Mouse (Mus musculus) liver, adult 2 months (tissue): Measurements from ENCODE around the gene Olfr1371. TPM values are rescaled to one million over a fixed set of nuclear protein-coding genes. Genes with fewer than 3 reads are reported as not detected.

Experiments used
- DNase-seq: peaks from one replicate; pipeline ENCODE4 v3.0.0-alpha.2; 2011; ENCODE audit warnings: low read depth, low spot score; ENCODE audit errors: extremely low read depth
- H3K27ac ChIP-seq: fragments of 200-500 bp; replicated peaks from 2 replicates; pipeline ENCODE4 v1.5.1; 2012; ENCODE audit warnings: low read depth, mild to moderate bottlenecking, control low read depth, inconsistent platforms, low read length; ENCODE audit not compliant: insufficient read depth
- H3K27me3 ChIP-seq: fragments of 200-500 bp; 2 replicates; pipeline ENCODE4 v1.6.1; 2012; ENCODE audit warnings: mild to moderate bottlenecking, moderate library complexity, low read length, inconsistent platforms; ENCODE audit not compliant: control insufficient read depth, insufficient read depth
- H3K36me3 ChIP-seq: fragments of 200-500 bp; 2 replicates; pipeline ENCODE4 v1.6.1; 2012; ENCODE audit warnings: low read length, inconsistent platforms; ENCODE audit not compliant: control insufficient read depth, insufficient read depth
- H3K4me1 ChIP-seq: fragments of 200-500 bp; 2 replicates; pipeline ENCODE4 v1.6.1; 2011; ENCODE audit warnings: low read length; ENCODE audit not compliant: control insufficient read depth, insufficient read depth
- H3K4me3 ChIP-seq: fragments of 200-500 bp; 2 replicates; pipeline ENCODE4 v1.5.1; 2011; ENCODE audit warnings: low read depth, mild to moderate bottlenecking, control low read depth, low read length, moderate library complexity; ENCODE audit not compliant: insufficient read depth
- H3K79me2 ChIP-seq: fragments of 200-500 bp; 2 replicates; pipeline ENCODE4 v1.6.1; 2012; ENCODE audit warnings: inconsistent platforms, mild to moderate bottlenecking, low read length, moderate library complexity; ENCODE audit not compliant: control insufficient read depth, insufficient read depth
- H3K9ac ChIP-seq: fragments of 200-500 bp; 2 replicates; pipeline ENCODE4 v1.6.1; 2012; ENCODE audit warnings: low read depth, mild to moderate bottlenecking, control low read depth, inconsistent platforms, low read length
- CTCF ChIP-seq: fragments of 200-500 bp; IDR thresholded peaks from 2 replicates; pipeline ENCODE4 v1.5.1; 2011; ENCODE audit warnings: low read depth, low read length, control low read depth
- POLR2A ChIP-seq: fragments of 200-500 bp; IDR thresholded peaks from 2 replicates; pipeline ENCODE4 v1.6.1; 2011; ENCODE audit warnings: low read length, control low read depth; ENCODE audit not compliant: insufficient read depth; ENCODE audit errors: extremely low read depth
- WGBS: fragments of 180-500 bp; shearing (Covaris S2); methylation state at CpG from one replicate; pipeline ENCODE4 v1.1.7; 2018; 5-methylcytosine and 5-hydroxymethylcytosine counted together
- polyA plus RNA-seq: library from polyadenylated mRNA; depleted of rRNA; stranded (reverse); fragments of >200 nt; gene quantifications from 2 replicates; pipeline ENCODE4 v1.2.3, GENCODE M21; 2012; rRNA removed
- total RNA-seq: library from RNA; depleted of rRNA; stranded (reverse); fragments of >200 nt; gene quantifications from 2 replicates; pipeline ENCODE4 v1.2.3, GENCODE M21; 2014; rRNA removed

The Olfr1371 gene
- 0.18 TPM in 1 of 2 replicates, not detected in the other for total RNA-seq
- not detected in 2 replicates for polyA plus RNA-seq

- H3K27me3 ChIP-seq = no peaks in the 10 kb centered on the region
- H3K27ac ChIP-seq = no peak within 1 kb of the TSS
- H3K4me3 ChIP-seq = no peak within 1 kb of the TSS
- no peaks in the 10 kb centered on the region for H3K79me2 ChIP-seq
- H3K36me3 ChIP-seq = no peaks in the 10 kb centered on the region
- no peak for DNase-seq
- no peak within 1 kb of the TSS for H3K9ac ChIP-seq
- TF ChIP-seq POLR2A (no peak), CTCF (no peak)
- H3K4me1 ChIP-seq = no peaks in the 10 kb centered on the region; the same call in 1 of the 2 replicates
Observed at GRCm38 (mm10) chr11:52213887-52214286, at the start of gene Olfr1371. Gene Olfr1371, minus strand, starts transcription at chr11:52213987.

GRCm38 (mm10) chr11:52262338-52262737 is 48.6 kb upstream of the Olfr1371 start:
- Histone ChIP-seq H3K79me2 (no peaks in the 10 kb centered on the region), H3K4me1 (peaks cover 3% of the 10 kb centered on the region; the same call in 1 of the 2 replicates), H3K36me3 (no peaks in the 10 kb centered on the region), H3K4me3 (no peak overlapping the region), H3K9ac (no peak overlapping the region), H3K27me3 (no peaks in the 10 kb centered on the region), H3K27ac (no peak overlapping the region)
- no peak for DNase-seq
- TF ChIP-seq CTCF = no peak
- no peak for TF ChIP-seq POLR2A
- 92% methylated on average over 11 of the region's 11 CpGs for WGBS

- TF ChIP-seq POLR2A (no peak), CTCF (peak; percentile 79)
- Histone ChIP-seq H3K9ac (no peak overlapping the region), H3K27me3 (no peaks in the 10 kb centered on the region), H3K27ac (no peak overlapping the region), H3K4me3 (no peak overlapping the region), H3K79me2 (no peaks in the 10 kb centered on the region), H3K4me1 (peaks cover 3% of the 10 kb centered on the region; the same call in 1 of the 2 replicates), H3K36me3 (no peaks in the 10 kb centered on the region)
- no peak for DNase-seq
- WGBS = 49% methylated on average over 5 of the region's 5 CpGs
Observed at GRCm38 (mm10) chr11:52261937-52262336, 48.1 kb upstream of the Olfr1371 start.

- 94% methylated on average over 4 of the region's 4 CpGs for WGBS
- no peak overlapping the region for H3K27ac ChIP-seq
- H3K9ac ChIP-seq = no peak overlapping the region
- no peak overlapping the region for H3K4me3 ChIP-seq
- no peaks in the 10 kb centered on the region for H3K36me3 ChIP-seq
- peaks cover 3% of the 10 kb centered on the region; the same call in 1 of the 2 replicates for H3K4me1 ChIP-seq
- no peaks in the 10 kb centered on the region for H3K27me3 ChIP-seq
- H3K79me2 ChIP-seq = no peaks in the 10 kb centered on the region
- TF ChIP-seq CTCF (no peak), POLR2A (no peak)
- no peak for DNase-seq
Observed at GRCm38 (mm10) chr11:52260878-52261277, 47.1 kb upstream of the Olfr1371 start.

- Histone ChIP-seq H3K9ac (no peak overlapping the region), H3K79me2 (no peaks in the 10 kb centered on the region), H3K36me3 (no peaks in the 10 kb centered on the region), H3K27ac (no peak overlapping the region), H3K4me1 (peaks cover 3% of the 10 kb centered on the region; the same call in 1 of the 2 replicates), H3K4me3 (no peak overlapping the region), H3K27me3 (no peaks in the 10 kb centered on the region)
- 85% methylated on average over 5 of the region's 5 CpGs for WGBS
- DNase-seq = no peak
- TF ChIP-seq CTCF = no peak
- no peak for TF ChIP-seq POLR2A
Observed at GRCm38 (mm10) chr11:52258711-52259110, 44.9 kb upstream of the Olfr1371 start.

GRCm38 (mm10) chr11:52257376-52257775 is 43.6 kb upstream of the Olfr1371 start:
- Histone ChIP-seq H3K27me3 (no peaks in the 10 kb centered on the region), H3K4me3 (no peak overlapping the region), H3K4me1 (peaks cover 9% of the 10 kb centered on the region; the same call in 1 of the 2 replicates), H3K36me3 (no peaks in the 10 kb centered on the region), H3K9ac (no peak overlapping the region), H3K79me2 (no peaks in the 10 kb centered on the region), H3K27ac (no peak overlapping the region)
- TF ChIP-seq CTCF (no peak), POLR2A (no peak)
- 37% methylated on average over 3 of the region's 3 CpGs for WGBS
- DNase-seq = peak; percentile 66
